Mouse (Mus musculus): ENCODE data around the gene Mrpl46.

- TF ChIP-seq CTCF (IDR thresholded peaks at IDR 0.05; ENCODE audit: extremely low read depth, insufficient read depth, insufficient read length, insufficient replicate concordance) = no peak
- TF ChIP-seq POLR2A (IDR thresholded peaks at IDR 0.05; ENCODE audit: low read depth, low read length) = no peak
Observed at GRCm38 (mm10) chr7:78793895-78794570, 10.7 kb upstream of the Mrpl46 start.

All from spleen, adult 2 months (tissue).